Mouse (Mus musculus): ENCODE results near the gene Bcdin3d. TPM values are rescaled to one million over a fixed set of nuclear protein-coding genes. Genes with fewer than 3 reads are reported as not detected.
A peak's percentile ranks its signal among the peaks of the same experiment; 100 is the strongest.
"Not testable (repeated sequence)": the region's sequence is repeated elsewhere in the genome, so short reads cannot be mapped to it uniquely, and the experiment has no call there.

Gene Bcdin3d
- polyA plus RNA-seq, 1 experiment from 2014 or later: 20.2 TPM

GRCm38 (mm10) chr15:99454585-99455279 lies 19.8 kb downstream of the Bcdin3d start:
- no peaks in the 10 kb centered on the region for H3K27me3 ChIP-seq
- no peaks in the 10 kb centered on the region for H3K9me3 ChIP-seq
- no peak overlapping the region; the same call in 1 of the 2 replicates for H3K9ac ChIP-seq (replicated peaks)
- H3K36me3 ChIP-seq: peaks cover 53% of the 10 kb centered on the region
- peak overlapping the region; percentile 93; the same call in 1 of the 2 replicates for H3K27ac ChIP-seq
- H3K4me3 ChIP-seq (replicated peaks): peak overlapping the region; percentile 84; the same call in 1 of the 2 replicates
- no peak for ATAC-seq (ENCODE audit: insufficient number of reproducible peaks, insufficient read depth, low FRiP score, low TSS enrichment, low read depth)
- peaks cover 41% of the 10 kb centered on the region for H3K4me1 ChIP-seq (replicated peaks)
- H3K4me2 ChIP-seq: peak overlapping the region; percentile 76
- WGBS: 80% methylated on average over 7 of the region's 7 CpGs

- H3K9me3 ChIP-seq: no peaks in the 10 kb centered on the region
- WGBS: 74% methylated on average over 11 of the region's 11 CpGs
- H3K4me3 ChIP-seq (replicated peaks): no peak overlapping the region
- no peak overlapping the region for H3K4me2 ChIP-seq
- H3K27ac ChIP-seq: 0 out of 2 replicates have a peak overlapping the region, but pooled peaks have one; percentile 12
- H3K4me1 ChIP-seq (replicated peaks): peaks cover 50% of the 10 kb centered on the region
- H3K27me3 ChIP-seq: no peaks in the 10 kb centered on the region
- peaks cover 60% of the 10 kb centered on the region for H3K36me3 ChIP-seq
- H3K9ac ChIP-seq (replicated peaks): no peak overlapping the region
- no peak for ATAC-seq (ENCODE audit: insufficient number of reproducible peaks, insufficient read depth, low FRiP score, low TSS enrichment, low read depth)
Observed at GRCm38 (mm10) chr15:99453153-99453900, 21.2 kb downstream of the Bcdin3d start.

DNA sequence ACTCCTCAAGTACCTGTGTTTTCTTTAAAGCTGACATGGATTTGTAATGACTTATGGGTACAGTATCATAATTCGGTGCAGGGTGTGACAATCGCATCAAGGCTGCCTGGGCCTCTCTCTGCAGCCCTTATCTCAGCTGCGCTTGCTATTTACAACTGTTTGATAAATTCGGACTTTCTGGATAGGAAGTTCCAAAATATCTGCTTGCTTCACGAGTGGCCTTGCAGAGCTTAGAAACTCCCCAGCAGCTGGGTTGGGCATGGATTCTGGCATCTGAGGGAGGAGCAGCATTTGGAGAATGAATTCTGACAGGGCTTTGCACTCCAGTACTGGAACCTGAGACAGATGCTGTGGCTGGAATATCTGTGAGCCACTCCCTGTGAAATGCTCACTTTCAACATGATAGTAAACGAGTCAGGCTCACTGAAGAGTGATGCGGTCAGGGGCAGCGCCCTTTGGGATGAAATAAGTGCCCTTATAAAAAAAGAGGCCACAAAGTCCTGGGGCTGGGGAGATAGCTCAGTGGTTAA lies 24.7 kb downstream of the Bcdin3d start:
- H3K4me3 ChIP-seq (replicated peaks): no peak overlapping the region
- no peak overlapping the region for H3K4me2 ChIP-seq
- ATAC-seq (ENCODE audit: insufficient number of reproducible peaks, insufficient read depth, low FRiP score, low TSS enrichment, low read depth): no peak
- no peaks in the 10 kb centered on the region for H3K9me3 ChIP-seq
- no peak overlapping the region for H3K9ac ChIP-seq (replicated peaks)
- H3K27ac ChIP-seq: 0 out of 2 replicates have a peak overlapping the region, but pooled peaks have one; percentile 32
- H3K36me3 ChIP-seq: peaks cover 70% of the 10 kb centered on the region
- 83% methylated on average over 8 of the region's 8 CpGs for WGBS
- H3K4me1 ChIP-seq (replicated peaks): peaks cover 34% of the 10 kb centered on the region
- H3K27me3 ChIP-seq: no peaks in the 10 kb centered on the region

- H3K27me3 ChIP-seq: no peaks in the 10 kb centered on the region
- WGBS: 57% methylated on average over 9 of the region's 9 CpGs
Observed at GRCm38 (mm10) chr15:99449131-99449750, 25.3 kb downstream of the Bcdin3d start.

GRCm38 (mm10) chr15:99446136-99446535 lies 28.4 kb downstream of the Bcdin3d start:
- H3K9ac ChIP-seq (replicated peaks); H3K4me3 ChIP-seq (replicated peaks); H3K9me3 ChIP-seq; H3K27me3 ChIP-seq; ATAC-seq (ENCODE audit: insufficient number of reproducible peaks, insufficient read depth, low FRiP score, low TSS enrichment, low read depth); H3K27ac ChIP-seq; H3K4me2 ChIP-seq: not testable (repeated sequence)
- Histone ChIP-seq H3K36me3 (peaks cover 54% of the 10 kb centered on the region), H3K4me1 (replicated peaks) (peaks cover 34% of the 10 kb centered on the region)
- WGBS: 91% methylated on average over 10 of the region's 10 CpGs

More at GRCm38 (mm10) chr15:99449131-99449750, 25.3 kb downstream of the Bcdin3d start:
- Histone ChIP-seq H3K36me3 (peaks cover 74% of the 10 kb centered on the region), H3K9me3 (no peaks in the 10 kb centered on the region), H3K4me2 (no peak overlapping the region), H3K4me3 (replicated peaks) (no peak overlapping the region), H3K27ac (0 out of 2 replicates have a peak overlapping the region, but pooled peaks have one; percentile 32), H3K4me1 (replicated peaks) (peaks cover 32% of the 10 kb centered on the region), H3K9ac (replicated peaks) (peak overlapping the region; percentile 5; the same call in 1 of the 2 replicates)
- ATAC-seq (ENCODE audit: insufficient number of reproducible peaks, insufficient read depth, low FRiP score, low TSS enrichment, low read depth): peak; percentile 48; the same call in 1 of the 2 replicates

DNA sequence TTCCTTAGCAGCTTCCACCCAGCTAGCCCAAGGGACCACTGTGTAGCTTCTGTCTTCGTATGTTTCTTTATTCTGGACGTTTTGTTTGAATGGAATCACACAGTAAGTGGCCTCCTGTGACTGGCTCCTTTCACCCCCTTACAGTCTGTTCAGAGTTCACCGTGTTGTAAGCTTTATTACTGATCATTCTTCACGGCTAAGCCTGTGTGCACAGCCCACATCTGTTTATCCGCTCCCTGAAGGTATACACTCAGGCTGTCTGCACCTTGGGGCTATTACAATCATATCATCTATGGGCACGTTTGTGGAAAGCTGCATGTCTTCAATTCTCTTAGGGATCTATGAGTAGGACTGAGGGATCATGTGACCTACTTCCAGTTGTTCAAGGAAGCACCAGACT lies 29.0 kb downstream of the Bcdin3d start:
- H3K36me3 ChIP-seq: peaks cover 49% of the 10 kb centered on the region
- WGBS: 69% methylated on average over 6 of the region's 6 CpGs
- H3K4me3 ChIP-seq (replicated peaks): no peak overlapping the region
- no peak overlapping the region for H3K4me2 ChIP-seq
- peaks cover 40% of the 10 kb centered on the region for H3K4me1 ChIP-seq (replicated peaks)
- H3K9me3 ChIP-seq: no peaks in the 10 kb centered on the region
- H3K9ac ChIP-seq (replicated peaks): no peak overlapping the region
- ATAC-seq (ENCODE audit: insufficient number of reproducible peaks, insufficient read depth, low FRiP score, low TSS enrichment, low read depth): no peak
- no peak overlapping the region for H3K27ac ChIP-seq
- no peaks in the 10 kb centered on the region for H3K27me3 ChIP-seq

- Histone ChIP-seq H3K9me3 (no peaks in the 10 kb centered on the region), H3K9ac (replicated peaks) (no peak overlapping the region), H3K4me1 (replicated peaks) (peaks cover 47% of the 10 kb centered on the region), H3K27ac (peak overlapping the region; percentile 23; the same call in 1 of the 2 replicates), H3K36me3 (peaks cover 49% of the 10 kb centered on the region), H3K27me3 (no peaks in the 10 kb centered on the region), H3K4me3 (replicated peaks) (no peak overlapping the region), H3K4me2 (no peak overlapping the region)
- no peak for ATAC-seq (ENCODE audit: insufficient number of reproducible peaks, insufficient read depth, low FRiP score, low TSS enrichment, low read depth)
- WGBS: 84% methylated on average over 7 of the region's 7 CpGs
Observed at GRCm38 (mm10) chr15:99442358-99442757, 32.2 kb downstream of the Bcdin3d start.

DNA sequence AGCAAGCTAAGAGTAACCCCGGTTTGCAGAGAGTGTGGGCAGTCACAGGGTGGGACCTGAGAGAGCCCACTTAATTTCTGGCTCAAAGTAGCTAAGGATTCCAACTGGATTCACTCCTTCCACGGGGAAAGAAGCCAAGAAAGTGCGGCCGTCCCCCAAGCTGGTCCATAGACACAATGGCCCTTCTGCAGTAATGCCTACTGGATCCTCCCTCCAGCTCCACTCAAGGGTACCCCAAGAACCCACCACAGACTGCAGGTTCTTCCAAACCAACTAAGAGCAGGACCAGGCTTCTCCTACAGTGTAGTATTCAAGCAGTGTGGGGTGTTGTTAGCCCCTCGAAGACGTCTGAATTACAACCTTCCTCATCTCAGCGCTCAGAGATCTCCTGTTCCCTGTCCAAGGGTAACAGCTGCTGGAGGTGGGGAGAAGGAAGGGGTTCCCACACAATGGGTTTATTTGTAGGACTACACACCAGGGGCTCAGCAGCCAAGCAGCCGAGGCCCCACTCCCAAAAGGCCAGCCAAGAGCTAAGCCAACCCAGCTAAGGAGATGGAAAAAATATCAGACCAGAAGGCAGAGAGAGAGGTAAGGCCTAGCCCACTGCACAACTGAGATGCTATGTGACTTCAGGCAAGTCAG lies 33.6 kb downstream of the Bcdin3d start:
- Histone ChIP-seq H3K4me2 (no peak overlapping the region), H3K4me1 (replicated peaks) (peaks cover 61% of the 10 kb centered on the region), H3K9ac (replicated peaks) (peak overlapping the region; percentile 13; the same call in 1 of the 2 replicates), H3K36me3 (peaks cover 57% of the 10 kb centered on the region), H3K4me3 (replicated peaks) (no peak overlapping the region), H3K27ac (peak overlapping the region; percentile 85), H3K9me3 (no peaks in the 10 kb centered on the region), H3K27me3 (no peaks in the 10 kb centered on the region)
- no peak for ATAC-seq (ENCODE audit: insufficient number of reproducible peaks, insufficient read depth, low FRiP score, low TSS enrichment, low read depth)
- WGBS: 56% methylated on average over 8 of the region's 8 CpGs

GRCm38 (mm10) chr15:99440112-99440815 lies 34.3 kb downstream of the Bcdin3d start:
- no peak overlapping the region for H3K4me2 ChIP-seq
- no peaks in the 10 kb centered on the region for H3K27me3 ChIP-seq
- H3K4me3 ChIP-seq (replicated peaks): no peak overlapping the region
- peak; percentile 77 for ATAC-seq (ENCODE audit: insufficient number of reproducible peaks, insufficient read depth, low FRiP score, low TSS enrichment, low read depth)
- H3K27ac ChIP-seq: peak overlapping the region; percentile 85
- peak overlapping the region; percentile 13; the same call in 1 of the 2 replicates for H3K9ac ChIP-seq (replicated peaks)
- H3K4me1 ChIP-seq (replicated peaks): peaks cover 66% of the 10 kb centered on the region
- H3K9me3 ChIP-seq: no peaks in the 10 kb centered on the region
- peaks cover 51% of the 10 kb centered on the region for H3K36me3 ChIP-seq
- WGBS: 46% methylated on average over 2 of the region's 2 CpGs
